Mouse (Mus musculus): ENCODE measurements at regions not wholly inside any gene's neighbourhood (a gene's known extent, or its start where the extent isn't known, plus 50 kb on each side); places are given as distances from the start of the nearest gene placed in this dataset.

DNA sequence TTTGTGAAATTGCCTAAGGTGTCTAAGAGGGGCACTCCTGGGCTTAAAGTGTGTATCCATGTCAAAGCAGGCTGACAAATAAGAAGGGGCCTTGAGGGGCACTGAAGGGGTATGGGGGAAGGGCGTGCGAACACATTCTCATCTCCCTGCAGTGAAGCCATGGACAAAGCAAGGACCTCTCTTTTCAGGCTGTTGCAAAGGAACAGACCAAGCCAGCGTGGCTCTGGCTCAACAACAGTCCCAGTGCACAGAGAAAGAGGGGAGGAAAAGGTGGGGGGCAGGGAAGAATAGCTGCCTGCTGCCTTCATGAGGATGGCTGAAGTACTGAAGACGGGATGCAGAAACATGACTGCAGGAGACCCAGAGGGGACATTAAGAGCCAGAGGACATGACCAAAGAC is 184.9 kb upstream of the Rbms3 start:
- peaks cover 12% of the 10 kb centered on the region for H3K9me3 ChIP-seq (ENCODE audit: control insufficient read depth, low read length)
- TF ChIP-seq TAL1 (IDR thresholded peaks at IDR 0.05; ENCODE audit: low read length) (no peak), GATA1 (IDR thresholded peaks at IDR 0.05; ENCODE audit: low read length) (no peak)
- no peaks in the 10 kb centered on the region for H3K4me1 ChIP-seq (ENCODE audit: control insufficient read depth)
- no peaks in the 10 kb centered on the region for H3K27me3 ChIP-seq (ENCODE audit: control insufficient read depth)
- no peak overlapping the region for H3K4me3 ChIP-seq (replicated peaks)
- H3K36me3 ChIP-seq (ENCODE audit: control insufficient read depth): no peaks in the 10 kb centered on the region

DNA sequence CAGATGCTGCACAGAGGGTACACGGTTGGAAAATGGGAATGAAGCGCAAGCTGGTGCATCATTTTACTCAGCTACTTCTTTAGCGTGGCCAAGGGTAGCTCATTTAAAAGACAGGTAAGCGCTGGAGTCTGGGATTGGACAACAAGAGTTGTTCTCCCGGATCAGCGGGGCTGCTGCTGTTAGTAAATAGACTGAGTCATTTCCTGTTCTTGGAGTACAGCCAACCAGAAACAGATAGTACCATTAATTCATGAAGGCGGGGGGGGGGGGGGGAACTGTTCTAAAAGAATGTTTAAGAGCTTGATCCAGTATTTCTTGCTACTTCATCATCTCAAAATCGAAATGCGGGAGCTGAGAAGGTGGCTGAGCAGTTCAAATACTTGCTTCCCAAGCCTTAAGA is 183.5 kb upstream of the Rbms3 start:
- Histone ChIP-seq H3K36me3 (ENCODE audit: control insufficient read depth) (no peaks in the 10 kb centered on the region), H3K4me1 (ENCODE audit: control insufficient read depth) (no peaks in the 10 kb centered on the region), H3K4me3 (replicated peaks) (no peak overlapping the region), H3K27me3 (ENCODE audit: control insufficient read depth) (no peaks in the 10 kb centered on the region), H3K9me3 (ENCODE audit: control insufficient read depth, low read length) (peaks cover 9% of the 10 kb centered on the region)
- TF ChIP-seq TAL1 (IDR thresholded peaks at IDR 0.05; ENCODE audit: low read length): no peak
- no peak for TF ChIP-seq GATA1 (IDR thresholded peaks at IDR 0.05; ENCODE audit: low read length)

DNA sequence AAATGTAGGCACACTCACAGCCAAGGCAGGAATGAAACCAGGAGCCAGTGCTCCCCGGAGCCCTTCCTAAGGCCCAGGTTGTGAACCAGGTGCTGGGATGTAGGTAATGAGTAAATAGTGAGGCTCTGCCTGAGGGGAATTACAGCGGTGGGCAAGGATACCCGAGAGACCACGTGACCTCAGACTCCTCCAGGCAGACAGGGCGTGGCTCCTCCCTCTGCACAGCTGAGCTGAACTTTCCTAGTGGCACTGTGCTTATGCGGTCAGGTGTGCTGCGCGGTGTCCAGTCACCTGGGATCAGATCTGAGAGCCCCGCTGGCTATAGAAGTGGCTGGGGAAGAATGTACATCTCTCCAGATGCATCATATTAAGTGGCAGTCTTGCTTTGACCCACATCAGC is 176.1 kb upstream of the Rbms3 start:
- H3K4me3 ChIP-seq (replicated peaks): no peak overlapping the region
- no peaks in the 10 kb centered on the region for H3K36me3 ChIP-seq (ENCODE audit: control insufficient read depth)
- no peaks in the 10 kb centered on the region for H3K27me3 ChIP-seq (ENCODE audit: control insufficient read depth)
- H3K4me1 ChIP-seq (ENCODE audit: control insufficient read depth): no peaks in the 10 kb centered on the region
- TF ChIP-seq TAL1 (IDR thresholded peaks at IDR 0.05; ENCODE audit: low read length) (no peak), GATA1 (IDR thresholded peaks at IDR 0.05; ENCODE audit: low read length) (no peak)
- peaks cover 17% of the 10 kb centered on the region for H3K9me3 ChIP-seq (ENCODE audit: control insufficient read depth, low read length)

DNA sequence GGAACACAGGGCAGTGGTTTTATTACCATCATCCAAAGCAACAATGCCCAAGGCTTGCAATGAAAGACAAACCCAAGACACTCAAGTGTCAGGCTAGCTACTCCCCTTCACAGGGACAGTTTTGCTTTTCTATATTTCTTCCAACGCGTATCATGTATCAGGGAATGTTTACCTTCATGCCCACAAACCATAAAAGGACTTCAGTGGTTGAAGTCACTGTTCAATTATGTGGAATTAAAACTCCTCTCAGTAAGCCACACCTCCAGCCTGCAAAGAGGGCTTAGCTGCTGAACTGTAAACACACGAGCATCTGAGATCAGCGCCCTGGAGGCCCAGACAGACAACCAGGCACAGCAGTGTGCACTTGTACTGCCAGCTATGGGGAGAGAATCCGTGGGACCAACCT is 154.5 kb upstream of the Rbms3 start:
- Histone ChIP-seq H3K4me1 (ENCODE audit: control insufficient read depth) (no peaks in the 10 kb centered on the region), H3K9me3 (ENCODE audit: control insufficient read depth, low read length) (peaks cover 32% of the 10 kb centered on the region), H3K27me3 (ENCODE audit: control insufficient read depth) (no peaks in the 10 kb centered on the region), H3K36me3 (ENCODE audit: control insufficient read depth) (no peaks in the 10 kb centered on the region), H3K4me3 (replicated peaks) (no peak overlapping the region)
- TF ChIP-seq TAL1 (IDR thresholded peaks at IDR 0.05; ENCODE audit: low read length) (no peak), GATA1 (IDR thresholded peaks at IDR 0.05; ENCODE audit: low read length) (no peak)

DNA sequence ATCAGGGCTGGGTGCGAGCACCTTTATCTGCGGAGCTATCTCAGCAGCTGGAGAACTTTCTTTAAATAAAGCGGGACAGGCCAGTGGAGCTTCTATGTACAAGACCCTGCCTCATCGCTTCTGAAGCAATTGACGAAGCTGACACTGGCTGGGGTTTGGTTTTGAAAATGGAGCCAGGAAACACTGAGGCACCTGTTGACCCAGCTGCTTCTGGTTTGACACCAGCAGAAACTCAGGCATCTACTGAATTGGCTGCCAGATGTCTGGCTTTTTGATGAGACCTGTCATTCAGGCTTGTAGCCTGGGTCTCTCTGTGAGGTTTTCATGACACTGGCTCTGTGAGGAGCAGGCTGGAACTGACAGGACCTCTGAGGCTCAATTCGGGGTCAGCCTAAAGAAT is 124.9 kb upstream of the Rbms3 start:
- TF ChIP-seq GATA1 (IDR thresholded peaks at IDR 0.05; ENCODE audit: low read length) (no peak), TAL1 (IDR thresholded peaks at IDR 0.05; ENCODE audit: low read length) (no peak)
- Histone ChIP-seq H3K9me3 (ENCODE audit: control insufficient read depth, low read length) (peaks cover 63% of the 10 kb centered on the region), H3K27me3 (ENCODE audit: control insufficient read depth) (no peaks in the 10 kb centered on the region), H3K4me1 (ENCODE audit: control insufficient read depth) (no peaks in the 10 kb centered on the region), H3K36me3 (ENCODE audit: control insufficient read depth) (no peaks in the 10 kb centered on the region), H3K4me3 (replicated peaks) (no peak overlapping the region)

DNA sequence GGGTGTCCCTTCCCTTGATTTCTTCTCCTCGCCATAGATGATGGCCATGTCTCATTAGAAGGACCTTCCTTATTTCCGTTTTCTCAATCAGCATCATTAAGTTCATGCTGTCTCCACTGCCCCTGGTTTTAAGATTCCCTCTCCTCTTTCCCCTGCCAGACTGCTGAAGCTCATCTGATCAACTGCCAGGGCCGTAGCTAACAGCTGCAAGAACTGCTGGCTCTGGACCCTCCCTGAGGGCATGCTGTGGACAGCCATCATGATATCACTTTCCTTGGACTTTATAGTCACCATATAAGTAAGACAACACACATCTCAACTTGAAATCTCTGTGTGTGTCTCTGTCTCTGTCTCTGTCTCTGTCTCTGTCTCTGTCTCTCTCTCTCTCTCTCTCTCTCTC is 123.8 kb upstream of the Rbms3 start:
- H3K4me3 ChIP-seq (replicated peaks): no peak overlapping the region
- no peaks in the 10 kb centered on the region for H3K4me1 ChIP-seq (ENCODE audit: control insufficient read depth)
- no peaks in the 10 kb centered on the region for H3K27me3 ChIP-seq (ENCODE audit: control insufficient read depth)
- H3K36me3 ChIP-seq (ENCODE audit: control insufficient read depth): no peaks in the 10 kb centered on the region
- TF ChIP-seq GATA1 (IDR thresholded peaks at IDR 0.05; ENCODE audit: low read length) (no peak), TAL1 (IDR thresholded peaks at IDR 0.05; ENCODE audit: low read length) (no peak)
- H3K9me3 ChIP-seq (ENCODE audit: control insufficient read depth, low read length): peaks cover 62% of the 10 kb centered on the region

DNA sequence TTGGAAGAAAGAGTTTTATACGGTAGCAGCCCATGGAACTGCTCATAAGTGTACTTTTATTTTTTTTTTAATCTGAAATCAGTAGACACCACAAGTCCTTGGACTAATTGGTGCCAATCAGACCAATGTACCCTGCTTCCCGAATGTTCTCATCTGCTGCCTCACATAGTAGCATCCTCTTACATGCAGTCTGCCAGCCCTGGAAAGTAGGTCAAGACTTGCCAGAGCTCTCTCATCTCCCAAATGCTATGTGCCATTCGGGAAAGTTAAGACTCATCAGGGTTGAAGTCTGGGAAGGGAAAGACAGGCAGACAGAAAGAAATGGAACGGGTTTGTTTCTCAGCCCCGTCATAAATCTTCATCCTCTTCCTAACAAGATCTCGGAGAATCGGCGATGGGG is 115.2 kb upstream of the Rbms3 start:
- Histone ChIP-seq H3K9me3 (ENCODE audit: control insufficient read depth, low read length) (peaks cover 40% of the 10 kb centered on the region), H3K4me1 (ENCODE audit: control insufficient read depth) (no peaks in the 10 kb centered on the region), H3K36me3 (ENCODE audit: control insufficient read depth) (no peaks in the 10 kb centered on the region), H3K27me3 (ENCODE audit: control insufficient read depth) (no peaks in the 10 kb centered on the region), H3K4me3 (replicated peaks) (no peak overlapping the region)
- TF ChIP-seq GATA1 (IDR thresholded peaks at IDR 0.05; ENCODE audit: low read length): no peak
- no peak for TF ChIP-seq TAL1 (IDR thresholded peaks at IDR 0.05; ENCODE audit: low read length)

DNA sequence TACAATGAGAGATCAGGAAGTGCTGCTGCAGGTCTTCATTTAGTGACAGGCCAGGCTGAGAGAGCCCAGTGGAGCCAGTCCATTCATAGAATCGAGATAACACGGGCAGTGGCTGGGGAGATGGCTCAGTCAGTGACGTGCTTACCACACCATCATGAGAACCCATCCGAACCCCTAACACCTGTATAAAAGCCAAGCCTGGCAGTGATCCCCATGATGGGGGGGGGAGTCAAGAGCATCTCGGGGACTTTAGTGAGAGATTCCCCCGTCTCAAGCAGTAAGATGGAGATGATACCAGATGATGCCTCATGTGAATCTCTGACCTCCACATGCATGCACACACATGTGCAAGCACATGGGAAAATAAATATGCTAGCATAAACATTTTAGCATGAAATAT is 99.7 kb upstream of the Rbms3 start:
- H3K4me3 ChIP-seq (replicated peaks): no peak overlapping the region
- peaks cover 46% of the 10 kb centered on the region for H3K9me3 ChIP-seq (ENCODE audit: control insufficient read depth, low read length)
- no peak for TF ChIP-seq GATA1 (IDR thresholded peaks at IDR 0.05; ENCODE audit: low read length)
- H3K36me3 ChIP-seq (ENCODE audit: control insufficient read depth): no peaks in the 10 kb centered on the region
- H3K4me1 ChIP-seq (ENCODE audit: control insufficient read depth): no peaks in the 10 kb centered on the region
- H3K27me3 ChIP-seq (ENCODE audit: control insufficient read depth): no peaks in the 10 kb centered on the region

DNA sequence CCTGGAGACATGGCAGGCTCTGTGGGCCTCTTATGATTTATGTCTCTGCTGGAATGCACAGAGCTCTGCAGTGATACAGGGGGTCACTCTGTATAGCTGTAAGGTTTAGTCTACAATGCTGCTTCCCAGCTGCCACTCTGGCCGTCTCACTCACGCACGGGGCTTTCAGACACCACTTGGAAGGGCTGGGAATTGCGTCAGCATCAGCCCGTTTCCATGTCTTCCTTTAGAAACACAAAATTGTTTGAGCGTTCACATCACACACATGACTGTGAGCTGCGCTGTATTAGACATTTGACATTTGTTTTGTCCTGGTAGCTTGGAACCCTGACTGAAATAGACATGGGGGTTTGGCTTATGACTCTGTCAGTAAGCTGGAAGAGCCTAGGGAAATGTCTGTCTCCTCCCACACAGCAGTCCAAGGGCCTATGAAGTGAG is 90.5 kb upstream of the Rbms3 start:
- TF ChIP-seq TAL1 (IDR thresholded peaks at IDR 0.05; ENCODE audit: low read length) (no peak), GATA1 (IDR thresholded peaks at IDR 0.05; ENCODE audit: low read length) (no peak)
- Histone ChIP-seq H3K27me3 (ENCODE audit: control insufficient read depth) (no peaks in the 10 kb centered on the region), H3K9me3 (ENCODE audit: control insufficient read depth, low read length) (peaks cover 71% of the 10 kb centered on the region), H3K4me3 (replicated peaks) (no peak overlapping the region), H3K36me3 (ENCODE audit: control insufficient read depth) (no peaks in the 10 kb centered on the region), H3K4me1 (ENCODE audit: control insufficient read depth) (no peaks in the 10 kb centered on the region)

DNA sequence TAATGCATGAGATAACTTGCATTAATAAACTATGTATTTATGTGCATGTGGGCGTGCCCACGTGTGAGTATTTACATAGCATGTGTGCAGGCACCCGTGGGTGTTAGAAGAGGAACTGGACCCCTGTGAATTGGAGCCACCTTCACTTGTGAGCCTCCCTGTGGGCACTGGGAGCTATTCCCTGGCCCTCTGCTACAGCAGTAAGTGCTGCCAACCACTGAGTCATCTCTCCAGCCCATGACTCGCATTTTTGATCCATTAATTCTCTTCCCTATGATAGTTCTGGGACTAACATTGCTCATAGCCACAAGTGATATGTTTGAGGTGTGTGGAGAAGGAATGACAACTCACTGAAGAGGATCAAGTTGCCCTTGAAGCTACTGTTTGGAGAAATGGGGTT is 87.6 kb upstream of the Rbms3 start:
- no peaks in the 10 kb centered on the region for H3K4me1 ChIP-seq (ENCODE audit: control insufficient read depth)
- H3K4me3 ChIP-seq (replicated peaks): no peak overlapping the region
- no peak for TF ChIP-seq TAL1 (IDR thresholded peaks at IDR 0.05; ENCODE audit: low read length)
- no peak for TF ChIP-seq GATA1 (IDR thresholded peaks at IDR 0.05; ENCODE audit: low read length)
- no peaks in the 10 kb centered on the region for H3K36me3 ChIP-seq (ENCODE audit: control insufficient read depth)
- no peaks in the 10 kb centered on the region for H3K27me3 ChIP-seq (ENCODE audit: control insufficient read depth)
- peaks cover 67% of the 10 kb centered on the region for H3K9me3 ChIP-seq (ENCODE audit: control insufficient read depth, low read length)

All from erythroblast, embryonic 14.5 days (primary cell).